Mouse (Mus musculus) cerebellum, postnatal 10 days (tissue): ENCODE results near the gene Ggt5.

Experiments used
- DNase-seq, 2 experiments: peaks; one replicate each; pipeline ENCODE4 v3.0.0; 2021; ENCODE audit warnings: mixed read lengths in 2 of 2

The Ggt5 gene

GRCm38 (mm10) chr10:75632633-75633032 is 43.5 kb downstream of the Ggt5 start:
- DNase-seq, result peak in 1 of 2 experiments; percentile 20

GRCm38 (mm10) chr10:75633048-75633447 is 43.9 kb downstream of the Ggt5 start:
- DNase-seq, result peak in 1 of 2 experiments; percentile 13

- peak in 1 of 2 experiments; percentile 12 for DNase-seq
Measured at GRCm38 (mm10) chr10:75633576-75634139, 44.5 kb downstream of the Ggt5 start.

- peak in 1 of 2 experiments; percentile 8 for DNase-seq
Measured at GRCm38 (mm10) chr10:75634610-75635009, 45.5 kb downstream of the Ggt5 start.

- DNase-seq, result peak in 1 of 2 experiments; percentile 11
Measured at GRCm38 (mm10) chr10:75635019-75635692, 46.0 kb downstream of the Ggt5 start.

GRCm38 (mm10) chr10:75635693-75636055 is 46.5 kb downstream of the Ggt5 start:
- peak; percentile 94 to 96 for DNase-seq

- DNase-seq, result peak in 1 of 2 experiments; percentile 3
Measured at GRCm38 (mm10) chr10:75636084-75636786, 47.1 kb downstream of the Ggt5 start.

GRCm38 (mm10) chr10:75637711-75638110 is 48.6 kb downstream of the Ggt5 start:
- no peak for DNase-seq

GRCm38 (mm10) chr10:75641721-75642222 is 52.6 kb downstream of the Ggt5 start:
- DNase-seq, result peak; percentile 12 to 14

GRCm38 (mm10) chr10:75642436-75642835 is 53.3 kb downstream of the Ggt5 start:
- peak; percentile 6 to 16 for DNase-seq

- peak in 1 of 2 experiments; percentile 20 for DNase-seq
Measured at GRCm38 (mm10) chr10:75642891-75643290, 53.8 kb downstream of the Ggt5 start.

GRCm38 (mm10) chr10:75643741-75644343 is 54.7 kb downstream of the Ggt5 start, which contains the start of gene Susd2:
TSS of gene Susd2 (minus strand) at chr10:75644008.
- peak; percentile 84 to 92 for DNase-seq

- DNase-seq, result peak in 1 of 2 experiments; percentile 3
Measured at GRCm38 (mm10) chr10:75645616-75646015, 56.5 kb downstream of the Ggt5 start.

- peak; percentile 48 to 66 for DNase-seq
Measured at GRCm38 (mm10) chr10:75646406-75646805, 57.3 kb downstream of the Ggt5 start.

GRCm38 (mm10) chr10:75647362-75647761 is 58.2 kb downstream of the Ggt5 start:
- peak; percentile 86 to 87 for DNase-seq

- DNase-seq, result peak in 1 of 2 experiments; percentile 26
Measured at GRCm38 (mm10) chr10:75648091-75648490, 59.0 kb downstream of the Ggt5 start.

GRCm38 (mm10) chr10:75649001-75649400 is 59.9 kb downstream of the Ggt5 start:
- peak in 1 of 2 experiments; percentile 3 for DNase-seq

GRCm38 (mm10) chr10:75649406-75649995 is 60.4 kb downstream of the Ggt5 start:
- peak in 1 of 2 experiments; percentile 3 for DNase-seq

- DNase-seq, result no peak
Measured at GRCm38 (mm10) chr10:75650306-75650902, 61.3 kb downstream of the Ggt5 start.

GRCm38 (mm10) chr10:75651381-75652068 is 62.4 kb downstream of the Ggt5 start:
- DNase-seq, result peak in 1 of 2 experiments; percentile 53

GRCm38 (mm10) chr10:75654053-75654452 is 64.9 kb downstream of the Ggt5 start:
- DNase-seq, result no peak
